Mouse (Mus musculus) spleen, adult 18-20 months (tissue): ENCODE data around the gene Fmnl2.

Experiments
- DNase-seq, 2 experiments: peaks; one replicate each; pipeline ENCODE4 v3.0.0; 2022; ENCODE audit warnings: mixed read lengths in 2 of 2

The Fmnl2 gene

DNA sequence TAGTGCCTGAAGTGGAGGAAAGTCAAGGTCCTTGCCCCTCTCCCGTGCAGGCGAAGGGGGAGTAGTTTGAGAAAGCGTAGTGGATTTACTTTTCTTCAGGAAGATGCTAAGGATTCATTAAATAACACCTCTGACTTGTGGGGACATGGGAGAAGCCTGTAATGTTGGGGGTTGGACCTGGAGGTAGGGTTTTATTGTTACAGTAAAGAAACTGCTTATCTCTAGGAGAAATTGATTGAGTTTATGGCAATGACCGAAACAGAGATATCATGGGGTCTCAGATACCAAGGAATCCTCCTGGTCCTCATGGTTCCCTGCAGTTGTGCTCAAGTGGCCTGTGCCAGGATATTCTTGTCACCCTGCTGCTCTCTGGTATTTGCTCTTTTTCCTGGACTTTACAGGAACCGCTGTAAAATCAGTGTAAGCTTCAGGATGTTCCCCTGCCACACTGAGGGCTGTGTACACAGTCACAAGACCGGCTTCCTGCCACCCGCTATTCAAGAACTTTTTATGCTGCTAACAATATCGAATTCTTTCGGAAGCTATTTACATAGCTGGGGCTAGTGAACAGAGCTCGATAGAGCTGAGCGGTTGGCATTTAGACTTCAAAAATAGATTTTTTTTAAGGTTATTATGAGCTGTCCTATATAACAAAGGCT lies 130.1 kb downstream of the Fmnl2 start:
- no peak for DNase-seq

DNA sequence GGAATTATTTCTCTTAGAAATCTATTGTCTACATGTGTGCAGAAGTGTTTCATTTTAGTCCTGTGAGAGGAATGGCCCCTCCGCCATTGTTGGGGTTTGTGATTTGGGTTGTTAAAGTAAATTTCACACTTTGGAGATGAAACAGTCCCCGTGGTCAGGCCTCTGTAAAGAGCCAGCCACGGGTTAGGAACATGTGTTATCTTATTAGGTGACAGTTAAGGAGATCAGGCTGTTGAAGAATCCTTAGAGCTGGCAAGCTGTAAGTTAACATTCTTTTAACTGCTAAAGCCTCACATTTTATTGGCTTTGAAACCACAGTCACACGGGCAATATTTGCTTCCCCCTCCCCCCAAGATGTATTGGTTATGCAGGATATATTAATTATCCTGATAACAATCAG lies 131.7 kb downstream of the Fmnl2 start:
- no peak for DNase-seq

- no peak for DNase-seq
These were observed 133.4 kb downstream of the Fmnl2 start for GRCm38 (mm10) chr2:52990874-52991687.

DNA sequence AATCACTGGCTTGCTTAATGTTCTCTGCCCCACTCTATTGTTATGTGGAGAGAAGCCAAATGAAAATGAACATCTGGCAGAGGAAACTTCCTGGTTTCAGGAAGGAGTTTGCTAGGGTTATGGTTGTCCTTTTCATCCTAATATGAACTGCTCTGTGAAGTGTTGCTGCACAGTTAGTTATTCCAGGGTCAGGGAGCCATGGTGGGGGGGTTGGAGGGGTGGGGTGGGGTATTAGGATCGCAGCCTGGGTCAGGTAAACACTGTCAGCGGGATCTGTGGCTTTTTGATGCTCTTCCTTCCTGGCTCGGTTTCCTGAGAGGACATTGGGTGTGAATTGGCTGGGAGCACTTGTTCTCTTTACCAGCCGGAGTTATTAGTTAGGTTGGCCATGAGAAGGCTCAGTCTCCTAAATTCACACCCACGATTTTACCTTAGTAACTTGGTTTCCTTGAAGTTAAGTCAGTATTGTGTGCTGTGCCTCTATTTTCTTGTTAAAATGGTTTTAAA lies 134.1 kb downstream of the Fmnl2 start:
- no peak for DNase-seq

DNA sequence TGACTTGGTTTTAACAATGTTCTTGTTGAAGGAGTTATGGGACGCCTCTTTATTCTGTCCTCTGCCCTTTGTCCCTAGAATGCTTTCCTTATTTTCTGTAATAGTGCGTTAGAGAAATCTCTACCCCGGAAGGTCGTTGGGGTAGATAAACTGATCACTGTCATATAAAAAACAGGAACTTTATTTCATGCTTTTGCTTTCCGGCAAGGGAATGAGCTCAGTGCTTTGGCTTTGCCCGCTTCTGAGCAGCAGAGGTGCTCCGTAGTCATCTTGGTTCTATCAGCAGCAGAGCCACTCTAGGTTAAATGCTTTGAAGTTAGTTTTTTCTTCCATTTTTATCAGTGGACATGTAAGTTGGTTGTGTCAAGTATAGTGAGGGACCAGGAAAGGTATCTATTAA lies 135.6 kb downstream of the Fmnl2 start:
- no peak for DNase-seq

DNA sequence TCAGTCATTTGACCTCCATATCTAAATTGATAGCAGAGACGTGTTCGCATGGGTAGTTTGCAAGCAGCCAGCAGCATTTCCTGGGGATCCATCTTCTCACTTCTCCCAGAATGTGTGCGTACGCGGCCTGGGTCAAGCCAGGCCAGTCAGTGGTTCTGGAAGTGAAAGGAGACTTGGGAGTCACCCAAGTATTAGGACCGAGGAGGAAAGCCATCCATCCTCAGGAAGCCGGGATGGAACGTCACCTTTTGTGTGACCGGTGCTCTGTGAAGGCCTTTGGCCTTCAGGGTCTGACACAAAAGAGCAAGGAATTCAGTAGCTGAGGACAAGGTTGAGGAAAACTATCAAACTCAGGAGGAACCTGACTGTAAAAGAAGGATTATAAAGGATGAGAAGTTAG lies 136.9 kb downstream of the Fmnl2 start:
- DNase-seq = no peak

DNA sequence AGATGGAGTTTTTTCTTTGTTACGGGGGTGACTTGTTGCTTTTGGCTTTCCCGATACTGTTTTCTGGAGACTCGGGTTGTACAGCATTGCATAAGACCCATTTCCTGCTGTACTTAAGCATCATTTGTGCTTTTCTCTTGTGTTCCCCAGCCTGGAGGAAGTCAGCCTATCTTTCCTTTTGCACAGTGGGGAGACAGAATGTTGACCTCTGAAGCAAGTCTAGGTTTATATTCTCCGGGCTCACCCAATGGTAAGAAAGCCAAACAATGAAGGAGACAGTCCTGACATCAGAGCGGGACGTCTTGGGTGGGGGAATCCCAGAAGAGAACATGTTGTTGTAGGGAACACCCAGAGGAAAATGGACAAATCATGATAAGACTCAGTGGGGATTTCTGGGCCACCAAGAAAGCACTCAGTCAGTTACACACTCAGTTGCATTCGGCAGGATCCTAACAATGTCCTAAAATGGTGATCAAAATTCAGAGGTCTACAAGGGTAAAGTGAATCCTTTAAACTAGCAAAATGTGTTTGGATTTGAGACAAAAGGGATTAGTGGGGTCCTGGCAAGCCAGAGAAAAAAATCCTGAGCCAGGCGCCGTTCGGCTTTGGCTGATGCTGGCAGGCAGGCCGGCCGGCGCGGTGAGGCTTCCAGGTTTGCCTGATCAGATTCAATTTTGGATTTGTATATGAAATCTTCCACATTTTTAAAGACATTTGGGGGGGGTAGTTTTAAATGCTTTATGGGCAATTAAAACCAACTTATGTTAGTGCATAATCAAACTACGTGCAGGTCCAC lies 140.5 kb downstream of the Fmnl2 start:
- DNase-seq = no peak

GRCm38 (mm10) chr2:52999524-52999969 lies 141.9 kb downstream of the Fmnl2 start:
- DNase-seq = no peak

DNA sequence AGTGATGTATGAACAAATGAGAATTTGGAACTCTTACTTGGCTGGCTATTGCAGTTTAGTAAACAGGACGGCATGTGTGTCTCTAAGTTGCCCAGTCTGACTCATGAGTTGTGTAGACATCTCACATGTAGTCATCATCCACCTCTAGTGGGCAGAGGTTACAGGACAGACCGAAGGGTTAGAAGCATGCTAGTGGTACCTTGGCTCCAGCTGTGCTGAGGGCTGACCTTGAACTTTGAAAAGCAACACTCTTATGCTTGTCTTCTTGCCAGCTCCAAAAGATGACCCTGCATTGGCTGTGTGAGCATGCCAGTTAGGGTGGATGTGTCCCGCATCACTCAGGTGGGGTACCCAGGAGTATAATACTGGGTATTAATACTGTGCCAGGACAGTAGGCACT lies 142.8 kb downstream of the Fmnl2 start:
- DNase-seq = no peak

- DNase-seq = no peak
These were observed 148.5 kb downstream of the Fmnl2 start for GRCm38 (mm10) chr2:53006161-53006560.

GRCm38 (mm10) chr2:53007142-53007541 lies 149.5 kb downstream of the Fmnl2 start:
- DNase-seq = peak; percentile 5 to 13

DNA sequence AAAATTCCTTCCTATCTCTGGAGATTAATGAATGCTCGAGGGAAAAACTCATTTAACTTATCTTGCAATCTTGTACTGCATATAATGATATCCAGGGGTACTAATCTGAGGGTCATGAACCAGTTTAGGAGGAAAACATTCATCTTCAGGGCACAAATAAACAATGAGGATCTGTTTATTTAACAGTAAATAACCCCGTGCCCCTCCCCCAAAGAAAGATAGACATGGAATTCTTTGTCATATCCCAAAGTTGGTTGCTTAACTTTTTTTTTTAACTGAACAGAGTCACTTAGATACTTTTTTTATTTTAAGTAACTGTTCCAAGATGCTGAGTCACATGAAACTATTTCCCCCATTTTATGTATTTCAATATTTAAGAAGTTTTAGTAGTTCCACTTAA lies 155.4 kb downstream of the Fmnl2 start:
- DNase-seq = no peak

DNA sequence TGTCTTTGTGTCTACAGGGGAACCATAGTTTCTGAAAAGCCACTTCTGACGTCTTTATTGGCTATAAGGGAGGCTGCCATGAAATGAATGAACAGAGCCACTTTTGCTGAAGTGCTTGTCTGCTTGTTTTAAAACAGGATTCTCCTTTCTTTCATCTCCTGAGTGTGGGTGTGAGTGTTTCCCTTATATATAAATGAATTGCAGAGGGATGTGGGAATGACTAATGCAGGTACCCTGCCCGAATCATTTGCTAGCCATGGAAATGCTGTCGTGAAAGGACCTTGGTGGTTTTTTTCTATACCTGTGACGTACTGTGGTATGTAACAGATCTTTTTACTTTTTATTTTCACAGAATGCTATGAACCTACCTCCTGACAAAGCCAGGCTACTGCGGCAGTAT lies 156.8 kb downstream of the Fmnl2 start:
- DNase-seq = no peak

GRCm38 (mm10) chr2:53022982-53023381 lies 165.3 kb downstream of the Fmnl2 start:
- no peak for DNase-seq

DNA sequence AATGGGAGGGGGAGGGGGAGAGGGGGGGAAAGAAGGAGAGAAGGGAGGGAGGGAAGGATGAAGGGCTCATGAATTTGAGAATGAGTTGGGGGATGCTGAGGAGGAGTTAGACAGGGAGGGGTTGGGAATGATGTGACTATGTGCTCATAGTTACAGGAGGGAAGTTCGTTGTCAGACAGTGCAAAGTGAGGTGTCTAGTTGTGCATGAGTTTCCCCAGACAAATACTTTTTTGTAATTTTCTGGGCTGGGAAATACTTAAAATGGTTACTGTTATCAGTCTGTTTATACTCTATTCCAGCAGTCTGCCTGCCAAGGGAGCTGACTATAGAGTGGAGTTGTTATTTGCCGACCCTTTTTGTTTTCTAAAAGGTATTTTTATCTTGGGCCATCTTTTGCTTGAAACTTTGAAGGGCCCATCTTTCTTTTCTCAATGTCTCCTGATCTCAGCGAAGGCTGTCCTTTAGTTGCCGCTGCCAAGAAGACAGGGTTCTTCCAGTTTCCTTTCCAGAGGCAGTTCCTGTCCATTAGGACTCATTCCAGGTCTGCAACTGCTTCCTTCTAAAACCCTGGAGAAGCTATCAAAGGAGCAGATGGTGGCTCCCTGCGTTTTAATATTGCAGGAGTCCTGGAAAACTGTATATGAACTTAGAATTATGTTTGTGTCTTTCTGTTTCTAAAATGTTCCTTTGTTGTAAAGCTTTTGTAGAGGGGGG lies 168.6 kb downstream of the Fmnl2 start:
- no peak for DNase-seq

DNA sequence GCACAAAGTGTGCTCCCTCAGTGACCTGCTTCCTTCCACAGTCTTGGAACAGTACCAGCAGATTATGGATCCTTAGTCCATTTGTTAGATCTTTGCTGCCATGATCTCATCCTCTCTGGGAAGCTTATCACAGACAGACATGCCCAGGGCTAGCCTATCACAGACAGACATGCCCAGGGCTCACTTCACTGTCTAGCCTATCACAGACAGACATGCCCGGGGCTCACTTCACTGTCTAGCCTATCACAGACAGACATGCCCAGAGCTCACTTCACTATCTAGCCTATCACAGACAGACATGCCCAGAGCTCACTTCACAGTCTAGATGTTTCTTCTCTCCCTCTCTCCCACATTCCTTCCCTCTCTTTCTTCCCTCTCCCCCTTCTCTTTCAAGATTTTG lies 171.2 kb downstream of the Fmnl2 start:
- DNase-seq = no peak

DNA sequence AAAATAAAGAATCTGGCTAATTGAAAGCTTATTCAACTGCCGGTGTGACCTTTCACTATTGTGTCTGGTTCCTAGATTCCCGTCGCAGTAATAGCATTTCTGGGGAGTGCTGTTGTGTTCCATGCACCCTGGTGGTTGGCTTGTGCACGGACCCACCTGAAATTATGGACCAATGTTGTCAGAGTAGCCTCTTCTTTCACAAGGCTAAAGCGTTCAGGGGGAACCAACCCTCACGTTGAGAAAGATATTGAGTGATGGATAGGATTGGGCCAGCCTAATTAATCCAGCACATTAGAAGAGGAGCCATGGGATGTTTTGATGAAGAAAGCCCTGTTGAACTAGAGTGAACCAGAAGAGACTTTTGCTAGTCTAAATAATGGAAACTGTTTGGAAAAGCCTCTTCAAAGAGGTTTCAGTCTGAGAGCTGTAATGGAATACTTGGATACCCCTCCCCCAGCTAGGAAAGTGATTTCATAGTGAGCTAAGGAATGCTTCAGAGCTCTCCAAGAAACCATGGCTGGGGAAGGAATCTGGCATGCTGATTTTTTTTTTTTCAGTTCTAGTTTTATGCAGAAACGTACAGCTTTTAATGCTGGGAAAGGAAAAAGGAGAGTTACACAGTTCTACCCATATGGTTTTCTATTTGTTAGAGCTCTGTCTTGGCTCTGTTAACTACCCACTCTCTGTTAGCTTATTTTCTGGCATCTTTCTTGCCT lies 172.2 kb downstream of the Fmnl2 start:
- DNase-seq = no peak

DNA sequence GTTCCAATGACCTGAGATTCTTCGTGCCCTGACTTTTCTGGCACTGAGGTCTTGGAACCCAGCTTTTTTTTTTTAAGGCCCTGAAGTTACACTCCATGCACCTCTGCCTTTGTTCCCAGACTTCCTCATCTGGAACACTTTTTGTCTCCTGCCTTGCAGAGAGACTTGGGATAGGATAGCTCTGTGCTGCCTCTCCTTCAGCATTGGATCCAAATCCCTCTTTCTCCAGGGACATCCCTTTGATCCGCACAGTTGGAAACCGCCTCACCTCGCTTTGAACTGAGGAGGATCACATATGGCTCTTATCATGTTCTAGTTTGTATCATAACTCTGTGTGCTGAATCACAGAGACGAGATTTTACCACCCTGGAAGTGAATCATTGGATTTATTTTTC lies 172.8 kb downstream of the Fmnl2 start:
- DNase-seq = no peak

GRCm38 (mm10) chr2:53038253-53038652 lies 180.6 kb downstream of the Fmnl2 start:
- DNase-seq = no peak

GRCm38 (mm10) chr2:53038737-53039136 lies 181.1 kb downstream of the Fmnl2 start:
- DNase-seq = no peak

GRCm38 (mm10) chr2:53047031-53047430 lies 189.4 kb downstream of the Fmnl2 start:
- DNase-seq = no peak

DNA sequence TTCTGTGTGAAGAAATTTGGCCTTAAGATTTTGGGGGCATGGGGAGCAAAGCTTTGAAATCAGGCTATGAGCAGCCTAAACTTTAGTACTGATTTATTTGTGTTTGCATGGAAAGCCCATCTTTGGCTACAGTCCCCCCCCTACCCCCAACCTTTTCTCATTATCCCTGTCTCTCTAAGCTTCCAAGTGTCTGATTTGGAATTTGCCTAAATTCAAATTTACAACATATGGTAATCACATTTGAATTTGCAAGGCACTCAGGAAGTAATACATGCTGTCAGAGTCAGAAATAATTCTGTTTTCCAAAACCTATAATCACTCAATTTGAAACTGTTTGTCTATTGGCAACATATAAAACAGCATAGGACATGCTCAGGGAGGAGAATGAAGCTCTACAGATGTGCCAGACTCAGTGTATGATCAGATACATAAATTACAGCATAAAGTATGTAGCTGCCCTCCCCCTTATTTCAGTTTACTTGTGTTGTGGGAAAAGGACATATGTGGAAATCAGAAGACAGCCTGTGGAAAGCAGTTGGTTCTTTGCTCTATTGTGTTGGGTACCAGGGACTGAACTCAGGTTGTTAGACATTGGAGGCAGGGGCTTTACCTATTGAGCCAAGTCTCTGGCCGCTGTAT lies 190.2 kb downstream of the Fmnl2 start:
- no peak for DNase-seq
